Mouse (Mus musculus) heart, postnatal 10 days (tissue): ENCODE measurements around the gene Rhox10. TPM values are rescaled to one million over a fixed set of nuclear protein-coding genes. Genes with fewer than 3 reads are reported as not detected.
"Not testable (repeated sequence)": the region's sequence is repeated elsewhere in the genome, so short reads cannot be mapped to it uniquely, and the experiment has no call there.

ENCODE experiments used
- DNase-seq, 2 experiments: peaks; one replicate each; pipeline ENCODE4 v3.0.0; 2021
- intact Hi-C: fragments of 180-260 bp; cut with DNase I; formaldehyde crosslinking; loops from one replicate; pipeline ENCODE4 v1.15.1; 2025
- total RNA-seq, 2 experiments: library from RNA; stranded (reverse); gene quantifications; 2 replicates each; pipeline ENCODE4 v1.2.3; 2021

Rhox10 gene
- total RNA-seq: not detected

GRCm38 (mm10) chrX:38066175-38066574 is at the start of gene Rhox10:
Rhox10 (plus strand) TSS chrX:38066475.
- DNase-seq: no peak
- intact Hi-C loops: no loop called here

GRCm38 (mm10) chrX:38018597-38018996 is 47.7 kb upstream of the Rhox10 start, which contains the start of gene Btg1-ps1:
Btg1-ps1 (minus strand) TSS chrX:38018815.
- DNase-seq: peak; percentile 31 to 32
- intact Hi-C loops: not testable (repeated sequence)

- DNase-seq: no peak
- intact Hi-C loops: no loop called here
Observed at GRCm38 (mm10) chrX:38033841-38034240, 32.4 kb upstream of the Rhox10 start.

GRCm38 (mm10) chrX:38039666-38040065 is 26.6 kb upstream of the Rhox10 start:
- DNase-seq: no peak
- intact Hi-C loops: no loop called here

GRCm38 (mm10) chrX:38043014-38043413 is 23.3 kb upstream of the Rhox10 start, which contains the start of gene Btg1-ps2:
Btg1-ps2 (minus strand) TSS chrX:38043114.
- DNase-seq, intact Hi-C loops: not testable (repeated sequence)

GRCm38 (mm10) chrX:38061544-38061943 is 4.7 kb upstream of the Rhox10 start:
- peak in 1 of 2 experiments; percentile 15 for DNase-seq
- intact Hi-C loops: no loop called here

- DNase-seq: peak; percentile 25 to 50
- intact Hi-C loops: loop anchor here (5.0 to 10.0 kb wide), 2 partner anchors 93 to 351 kb away; no protein-coding TSS in a partner anchor
Observed at GRCm38 (mm10) chrX:38084226-38084625, 18.0 kb downstream of the Rhox10 start.

- DNase-seq: no peak
- intact Hi-C loops: loop anchor here (10.0 kb wide), 1 partner anchor 350 kb away; no protein-coding TSS in a partner anchor
Observed at GRCm38 (mm10) chrX:38085041-38085440, 18.8 kb downstream of the Rhox10 start, which contains the start of gene Rhox11. Rhox11 (minus strand) TSS chrX:38085141.

- DNase-seq: no peak
- intact Hi-C loops: no loop called here
Observed at GRCm38 (mm10) chrX:38110807-38111206, 44.5 kb downstream of the Rhox10 start, which contains the start of gene Rhox12. Rhox12 (minus strand) TSS chrX:38110907.

- no peak for DNase-seq
- intact Hi-C loops: no loop called here
Observed at GRCm38 (mm10) chrX:38120982-38121381, 54.7 kb downstream of the Rhox10 start, which contains the start of gene Rhox13. Rhox13 (plus strand) TSS chrX:38121219.

Other genes with a start within 250 kb of the Rhox10 start
- not detected for gene Rhox6, start 239.6 kb upstream of the Rhox10 start, total RNA-seq
- not detected for gene Rhox7a, start 234.8 kb upstream of the Rhox10 start, total RNA-seq
- gene Rhox8, start 187.5 kb upstream of the Rhox10 start, total RNA-seq: not detected
- gene Rhox7b, start 169.2 kb upstream of the Rhox10 start, total RNA-seq: not detected
- gene Rhox9, start 164.7 kb upstream of the Rhox10 start, total RNA-seq: not detected
- gene Btg1-ps1, start 47.7 kb upstream of the Rhox10 start, total RNA-seq: not detected
- gene Btg1-ps2, start 23.4 kb upstream of the Rhox10 start, total RNA-seq: not detected
- not detected for gene Rhox11, start 18.7 kb downstream of the Rhox10 start, total RNA-seq
- not detected for gene Rhox12, start 44.4 kb downstream of the Rhox10 start, total RNA-seq
- gene Rhox13, start 54.7 kb downstream of the Rhox10 start, total RNA-seq: not detected
- 10 to 100 TPM; 13.7 to 14.8 TPM for gene Zbtb33, start 123.3 kb downstream of the Rhox10 start, total RNA-seq
- 10 to 100 TPM; 19.7 to 30.7 TPM for gene Tmem255a, start 186.0 kb downstream of the Rhox10 start, total RNA-seq
- under 1 TPM in 1 of 2 experiments, not detected in 1; 0.07 TPM for gene Atp1b4, start 249.7 kb downstream of the Rhox10 start, total RNA-seq